Mouse (Mus musculus) spleen, adult 2 months (tissue): ENCODE measurements around the gene Supt6.
A peak's percentile ranks its signal among the peaks of the same experiment; 100 is the strongest.

Experiments used
- CTCF ChIP-seq: fragments of 200-500 bp; IDR thresholded peaks from 2 replicates; pipeline ENCODE4 v1.5.1; 2011; ENCODE audit warnings: mild to moderate bottlenecking, inconsistent platforms; ENCODE audit not compliant: insufficient read depth, insufficient read length, insufficient replicate concordance; ENCODE audit errors: extremely low read depth
- POLR2A ChIP-seq: fragments of 200-500 bp; IDR thresholded peaks from 2 replicates; pipeline ENCODE4 v1.6.1; 2011; ENCODE audit warnings: low read depth, low read length, inconsistent platforms

DNA sequence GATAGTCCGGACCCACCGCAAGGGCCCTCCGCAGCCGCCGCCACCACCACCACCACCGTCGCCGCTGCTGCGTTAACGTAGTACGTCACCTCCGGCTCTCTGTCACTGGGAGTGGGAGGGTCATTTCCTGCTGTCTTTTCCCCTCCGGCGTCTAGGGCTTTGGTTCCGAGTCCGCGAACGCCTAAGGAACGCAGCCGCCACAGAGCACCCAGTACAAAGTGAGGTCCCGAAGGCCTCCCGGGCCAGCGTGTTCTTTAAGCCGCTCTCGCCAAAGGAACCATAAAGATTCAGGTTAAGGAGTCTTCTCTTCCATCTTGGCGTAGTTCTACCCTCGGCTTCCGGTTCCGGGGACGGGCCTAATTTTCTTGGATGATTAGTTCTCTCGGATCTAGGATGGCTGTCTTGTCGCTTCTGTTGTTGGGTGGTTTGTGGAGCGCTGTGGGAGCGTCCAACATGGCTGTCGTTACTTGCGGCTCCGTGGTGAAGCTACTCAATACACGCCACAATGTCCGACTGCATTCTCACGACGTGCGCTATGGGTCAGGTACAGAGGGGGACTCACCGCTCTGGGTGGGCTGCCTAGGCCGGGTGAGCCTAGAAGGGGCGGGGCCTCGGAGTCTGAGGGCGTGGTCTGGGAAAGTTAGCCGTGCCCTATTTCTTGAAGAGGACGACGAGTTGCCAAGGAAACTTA, at the start of gene Supt6, which contains the start of gene Sdf2:
- TF ChIP-seq POLR2A = peak; percentile 73
- no peak for TF ChIP-seq CTCF
